Mouse (Mus musculus) liver, embryonic 14.5 days (tissue): ENCODE data around the gene Elovl1. TPM values are rescaled to one million over a fixed set of nuclear protein-coding genes. Genes with fewer than 3 reads are reported as not detected.
A peak's percentile ranks its signal among the peaks of the same experiment; 100 is the strongest.

ENCODE experiments used
- ATAC-seq: fragments of 200-750 bp; cut with Nextera tagmentation; 2 replicates; pipeline ENCODE4 v1.8.0; 2017; ENCODE audit warnings: moderate number of reproducible peaks, mild to moderate bottlenecking, moderate library complexity; ENCODE audit not compliant: insufficient read depth
- DNase-seq, 3 experiments: peaks; one replicate each; pipeline ENCODE4 v3.0.0-alpha.2; 2012 to 2013; ENCODE audit warnings: low read depth in 3 of 3, low spot score in 3 of 3
- H3K27ac ChIP-seq: fragments of 300-500 bp; sonication (generic); 2 replicates; pipeline ENCODE4 v1.5.1; 2014; ENCODE audit warnings: moderate library complexity, mild to moderate bottlenecking, control low read depth, inconsistent platforms
- H3K27me3 ChIP-seq: fragments of 300-500 bp; sonication (generic); 2 replicates; pipeline ENCODE4 v1.6.1; 2014; ENCODE audit warnings: mild to moderate bottlenecking, low read length, moderate library complexity; ENCODE audit not compliant: control insufficient read depth, insufficient read depth
- H3K36me3 ChIP-seq: fragments of 300-500 bp; sonication (generic); replicated peaks from 2 replicates; pipeline ENCODE4 v1.6.1; 2014; ENCODE audit warnings: low read depth; ENCODE audit not compliant: control insufficient read depth, insufficient read depth
- H3K4me1 ChIP-seq, 2 experiments: fragments of 200-500 bp in 1 of 2; fragments of 300-500 bp in 1 of 2; sonication (generic) in 1 of 2; replicated peaks; 2 replicates each; pipeline ENCODE4 v1.6.1; 2012 to 2014; ENCODE audit warnings: antibody characterized with exemption in 1 of 2, inconsistent platforms in 1 of 2, low read length in 1 of 2; ENCODE audit not compliant: control insufficient read depth in 2 of 2, insufficient read depth in 2 of 2
- H3K4me2 ChIP-seq: fragments of 300-500 bp; sonication (generic); 2 replicates; pipeline ENCODE4 v1.6.1; 2014; ENCODE audit warnings: low read depth, mild to moderate bottlenecking, control low read depth, moderate library complexity
- H3K4me3 ChIP-seq, 2 experiments: fragments of 200-500 bp in 1 of 2; fragments of 300-500 bp in 1 of 2; sonication (generic) in 1 of 2; 2 replicates each; pipeline ENCODE4 v1.5.1; 2012 to 2014; ENCODE audit warnings: low read depth in 2 of 2, low read length in 2 of 2, mild to moderate bottlenecking in 2 of 2, control low read depth in 1 of 2, inconsistent platforms in 1 of 2, moderate library complexity in 1 of 2; ENCODE audit not compliant: insufficient read depth in 1 of 2
- H3K9ac ChIP-seq: fragments of 300-500 bp; sonication (generic); replicated peaks from 2 replicates; pipeline ENCODE4 v1.6.1; 2014; ENCODE audit warnings: mild to moderate bottlenecking, control low read depth, moderate library complexity
- H3K9me3 ChIP-seq: fragments of 300-500 bp; sonication (generic); 2 replicates; pipeline ENCODE4 v1.6.1; 2016; ENCODE audit warnings: low read length, mixed read lengths; ENCODE audit not compliant: control insufficient read depth
- CTCF ChIP-seq: IDR thresholded peaks from 2 replicates; pipeline ENCODE4 v1.5.1; 2016; ENCODE audit warnings: antibody characterized with exemption, low read depth, control low read depth
- EP300 ChIP-seq: IDR thresholded peaks from 2 replicates; pipeline ENCODE4 v1.6.1; 2016; ENCODE audit warnings: antibody characterized with exemption, low read depth
- WGBS: fragments of 180-500 bp; shearing (Covaris S2); extraction: QIAGEN DNeasy Blood & Tissue Kit; methylation state at CpG from one replicate; pipeline ENCODE4 v1.1.7; 2014; ENCODE audit not compliant: insufficient replicate concordance; 5-methylcytosine and 5-hydroxymethylcytosine counted together
- polyA plus RNA-seq, 2 experiments: library from polyadenylated mRNA; depleted of rRNA in 1 of 2; stranded (reverse) in 1 of 2; unstranded in 1 of 2; fragments of >200 nt; fragmentation: Nextera tagmentation in 1 of 2; extraction: Ambion mirVana in 1 of 2; gene quantifications; 2 replicates each; pipeline versions ENCODE4 v1.2.1 to v1.2.3; 2012 to 2014

Gene Elovl1
- polyA plus RNA-seq, 2 experiments = 88.0 to 88.1 TPM

DNA sequence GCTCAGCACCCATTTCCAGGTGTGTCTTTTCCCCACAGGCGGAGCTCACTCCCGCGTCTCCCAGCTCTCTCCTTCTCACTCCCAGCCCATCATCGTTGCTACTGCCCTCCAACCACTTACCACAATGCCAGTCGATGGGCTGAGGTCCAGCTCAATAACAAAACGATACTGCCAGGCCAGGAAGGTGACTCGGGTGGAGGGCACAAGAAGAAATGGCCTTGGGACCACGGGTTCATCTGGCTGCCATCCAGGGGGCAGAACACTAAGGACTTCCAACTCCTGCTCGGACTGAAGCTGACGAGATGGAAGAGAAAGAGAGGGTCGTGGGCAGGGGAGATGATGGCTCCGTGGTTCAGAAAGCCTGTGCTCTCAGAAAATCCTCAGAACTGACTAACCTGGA, 25.2 kb upstream of the Elovl1 start:
- 84% methylated on average over 12 of the region's 12 CpGs for WGBS
- Histone ChIP-seq H3K4me3 (no peak overlapping the region), H3K27ac (no peak overlapping the region), H3K4me1 (peaks cover 0 to 12% of the 10 kb centered on the region in 2 experiments; a peak in 3 of 4 replicates), H3K9me3 (no peaks in the 10 kb centered on the region), H3K36me3 (peaks cover 13% of the 10 kb centered on the region), H3K4me2 (no peak overlapping the region), H3K27me3 (no peaks in the 10 kb centered on the region), H3K9ac (no peak overlapping the region)
- ATAC-seq = no peak
- no peak for DNase-seq
- TF ChIP-seq EP300 (no peak), CTCF (no peak)

DNA sequence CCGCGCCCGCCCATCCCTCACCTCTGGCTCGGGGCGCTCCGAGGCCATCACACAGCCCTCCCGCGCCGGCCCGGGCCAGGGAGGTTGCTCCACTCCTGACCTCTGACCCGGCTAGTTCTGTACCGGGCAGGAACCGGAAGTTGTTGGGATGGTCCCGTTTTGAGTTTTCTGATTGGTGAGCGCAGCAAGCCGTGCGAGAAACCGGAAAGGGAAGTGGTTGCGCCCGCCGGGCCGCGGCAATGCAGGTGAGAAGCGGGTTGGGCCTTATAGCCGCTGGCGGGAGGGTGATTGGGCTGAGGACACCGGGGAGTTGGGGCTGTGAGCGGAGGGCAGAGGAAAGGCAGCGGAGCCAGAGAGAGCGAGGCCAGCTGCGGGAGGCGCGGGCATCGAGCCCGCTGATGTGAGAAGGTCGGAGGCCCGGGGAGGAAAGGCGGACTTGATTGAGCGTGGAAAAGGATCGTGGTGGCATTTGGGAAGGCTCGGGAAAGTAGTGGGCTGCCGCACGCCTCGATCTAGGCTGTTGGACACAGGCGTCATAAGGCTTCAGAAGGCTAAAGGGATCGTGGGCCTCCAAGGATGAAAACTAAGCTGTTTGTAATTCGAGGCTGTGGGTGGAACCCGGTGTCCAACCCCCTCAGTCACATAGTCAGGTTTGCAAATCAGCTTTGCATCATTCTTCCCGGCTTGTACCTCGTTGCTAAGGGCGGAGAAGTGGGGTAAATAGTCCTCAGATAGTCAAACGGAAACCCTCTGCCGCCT, 18.6 kb upstream of the Elovl1 start, which contains the start of the genes Szt2 and Med8:
Szt2 (minus strand) TSS at position 132 of the 759 bp plus-strand sequence.
Med8 (plus strand) TSS at position 196 of the 759 bp plus-strand sequence.
- peak; percentile 92 to 93 (median 92) for DNase-seq
- WGBS = under 1% methylated on average over 53 of the region's 53 CpGs

DNA sequence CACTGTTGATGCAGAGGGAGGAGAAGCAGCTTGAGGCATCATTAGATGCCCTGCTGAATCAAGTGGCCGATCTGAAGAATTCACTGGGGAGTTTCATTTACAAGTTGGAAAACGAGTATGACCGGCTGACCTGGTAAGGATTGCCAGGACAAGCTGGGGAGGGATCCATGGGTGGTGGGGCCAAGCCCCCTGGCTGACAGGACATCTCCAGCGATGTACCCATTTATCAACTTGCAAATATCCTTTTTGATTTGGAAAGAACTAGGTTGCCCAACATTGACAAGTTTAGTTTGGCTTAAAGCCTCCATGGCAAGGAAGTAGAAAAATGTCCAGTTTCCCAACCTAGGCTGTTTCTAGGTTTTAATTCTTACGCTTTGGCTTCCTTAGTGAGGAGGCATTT, 17.0 kb upstream of the Elovl1 start:
- H3K27me3 ChIP-seq = no peaks in the 10 kb centered on the region
- no peak for TF ChIP-seq EP300
- TF ChIP-seq CTCF = no peak
- no peak for DNase-seq
- ATAC-seq = no peak
- H3K4me3 ChIP-seq = no peak overlapping the region
- H3K27ac ChIP-seq = no peak overlapping the region
- peaks cover 39% of the 10 kb centered on the region for H3K36me3 ChIP-seq
- no peak overlapping the region; the same call in 1 of the 2 replicates for H3K4me2 ChIP-seq
- H3K4me1 ChIP-seq = peaks cover 14 to 16% of the 10 kb centered on the region in 2 experiments
- no peaks in the 10 kb centered on the region for H3K9me3 ChIP-seq
- H3K9ac ChIP-seq = no peak overlapping the region
- WGBS = 88% methylated on average over 5 of the region's 5 CpGs

More for the DNA sequence above, 18.6 kb upstream of the Elovl1 start, which contains the start of the genes Szt2 and Med8:
- no peaks in the 10 kb centered on the region for H3K27me3 ChIP-seq
- peak within 1 kb of the TSS; percentile 53 for H3K27ac ChIP-seq
- no peaks in the 10 kb centered on the region for H3K9me3 ChIP-seq
- peak within 1 kb of the TSS; percentile 92 for H3K9ac ChIP-seq
- H3K4me3 ChIP-seq = peak within 1 kb of the TSS; percentile 69 to 81
- peak within 1 kb of the TSS; percentile 93 for H3K4me2 ChIP-seq
- peaks cover 27% of the 10 kb centered on the region for H3K36me3 ChIP-seq
- TF ChIP-seq CTCF = no peak
- TF ChIP-seq EP300 = no peak
- H3K4me1 ChIP-seq = peaks cover 14 to 16% of the 10 kb centered on the region in 2 experiments
- ATAC-seq = peak; percentile 97

DNA sequence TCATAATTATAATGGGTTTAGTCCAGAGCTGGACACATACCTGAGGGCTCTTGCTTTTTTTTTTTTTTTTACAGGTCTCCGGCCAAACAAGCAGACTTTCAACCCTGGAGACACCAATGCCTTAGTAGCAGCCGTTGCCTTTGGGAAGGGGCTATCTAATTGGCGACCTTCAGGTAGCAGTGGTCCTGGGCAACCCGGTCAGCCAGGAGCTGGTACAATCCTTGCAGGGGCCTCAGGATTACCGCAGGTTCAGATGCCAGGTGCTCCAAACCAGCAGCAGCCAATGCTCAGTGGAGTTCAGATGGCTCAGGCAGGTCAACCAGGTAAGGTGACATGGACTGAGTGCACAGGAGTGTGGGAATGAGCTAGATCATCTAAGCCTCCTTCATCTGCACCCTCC, 14.3 kb upstream of the Elovl1 start:
- H3K9ac ChIP-seq = no peak overlapping the region
- 86% methylated on average over 5 of the region's 5 CpGs for WGBS
- H3K36me3 ChIP-seq = peaks cover 43% of the 10 kb centered on the region
- H3K27ac ChIP-seq = no peak overlapping the region
- no peak overlapping the region for H3K4me3 ChIP-seq
- H3K4me1 ChIP-seq = peaks cover 7 to 11% of the 10 kb centered on the region in 2 experiments
- ATAC-seq = no peak
- no peaks in the 10 kb centered on the region for H3K9me3 ChIP-seq
- H3K27me3 ChIP-seq = no peaks in the 10 kb centered on the region
- DNase-seq = no peak
- no peak overlapping the region for H3K4me2 ChIP-seq
- TF ChIP-seq CTCF (no peak), EP300 (no peak)

DNA sequence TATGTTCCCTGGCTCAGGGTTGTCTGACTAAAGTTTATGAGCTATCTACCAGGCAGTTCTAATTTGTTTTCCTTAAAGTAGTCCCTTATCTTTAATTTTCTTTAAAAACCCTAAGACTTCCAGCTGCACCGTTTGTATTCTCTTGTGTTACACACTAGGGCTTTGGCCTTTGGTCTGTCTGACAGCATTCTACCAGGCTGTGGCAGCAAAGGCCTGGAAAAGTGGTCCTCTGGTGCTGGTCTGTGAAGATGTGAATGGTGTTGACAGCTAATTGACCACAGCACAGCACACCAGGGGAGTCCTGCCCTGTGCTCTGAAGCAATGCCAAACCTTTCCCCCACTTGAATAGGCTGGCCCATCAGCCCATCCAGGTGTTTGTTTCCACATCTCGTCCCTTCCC, 12.1 kb upstream of the Elovl1 start:
- ATAC-seq = no peak
- Histone ChIP-seq H3K27me3 (no peaks in the 10 kb centered on the region), H3K27ac (no peak overlapping the region), H3K9ac (no peak overlapping the region), H3K9me3 (no peaks in the 10 kb centered on the region), H3K4me1 (no peaks in the 10 kb centered on the region), H3K4me2 (no peak overlapping the region), H3K36me3 (peaks cover 43% of the 10 kb centered on the region), H3K4me3 (no peak overlapping the region)
- WGBS = 84% methylated on average over 2 of the region's 2 CpGs
- no peak for DNase-seq
- TF ChIP-seq EP300 (no peak), CTCF (no peak)
